Mouse (Mus musculus) CD4-positive, CD25-positive, alpha-beta regulatory T cell, adult 4 months (primary cell): Measurements from ENCODE around the gene Map1lc3a. TPM values are rescaled to one million over a fixed set of nuclear protein-coding genes. Genes with fewer than 3 reads are reported as not detected.

Experiments
- ATAC-seq: one replicate; pipeline ENCODE4 v1.8.0; 2017
- polyA plus RNA-seq, 2 experiments: library from polyadenylated mRNA; unstranded; fragments of 100-300 nt; shearing (Covaris generic); gene quantifications; one replicate each; pipeline ENCODE4 v1.2.1; 2017

The Map1lc3a gene
- polyA plus RNA-seq, 2 experiments from 2014 or later: 1.1 to 2.9 TPM

- ATAC-seq: no peak
Measured at GRCm38 (mm10) chr2:155287456-155288250, 11.6 kb downstream of the Map1lc3a start.

GRCm38 (mm10) chr2:155290066-155290465, 14.0 kb downstream of the Map1lc3a start:
- ATAC-seq: no peak

GRCm38 (mm10) chr2:155293382-155293781, 17.3 kb downstream of the Map1lc3a start:
- no peak for ATAC-seq

GRCm38 (mm10) chr2:155293946-155294345, 17.8 kb downstream of the Map1lc3a start:
- ATAC-seq: no peak

GRCm38 (mm10) chr2:155295453-155295852, 19.4 kb downstream of the Map1lc3a start:
- no peak for ATAC-seq

GRCm38 (mm10) chr2:155299563-155299962, 23.5 kb downstream of the Map1lc3a start:
- ATAC-seq: no peak

- no peak for ATAC-seq
Measured at GRCm38 (mm10) chr2:155308936-155309592, 33.0 kb downstream of the Map1lc3a start.

GRCm38 (mm10) chr2:155313671-155314070, 37.6 kb downstream of the Map1lc3a start:
- ATAC-seq: no peak

- no peak for ATAC-seq
Measured at GRCm38 (mm10) chr2:155318618-155319017, 42.5 kb downstream of the Map1lc3a start.

GRCm38 (mm10) chr2:155320596-155320995, 44.5 kb downstream of the Map1lc3a start:
- no peak for ATAC-seq

GRCm38 (mm10) chr2:155326001-155326400, 49.9 kb downstream of the Map1lc3a start:
- no peak for ATAC-seq

Other genes starting within 250 kb of the Map1lc3a start
- gene Ahcy, start 201.8 kb upstream of the Map1lc3a start, polyA plus RNA-seq: 10 to 100 TPM; 23.7 to 49.5 TPM
- gene Itch, start 142.8 kb upstream of the Map1lc3a start, polyA plus RNA-seq: 10 to 100 TPM; 59.5 to 81.1 TPM
- gene Dynlrb1, start 39.8 kb upstream of the Map1lc3a start, polyA plus RNA-seq: 100 to 1,000 TPM; 259 to 281 TPM
- gene Pigu, start 81.1 kb downstream of the Map1lc3a start, polyA plus RNA-seq: 10 to 100 TPM; 40.1 to 41.4 TPM
- gene Trp53inp2, start 104.8 kb downstream of the Map1lc3a start, polyA plus RNA-seq: 1 to 10 TPM; 1.2 to 1.6 TPM
- 10 to 100 TPM; 10.8 to 14.2 TPM for gene Ncoa6, start 197.6 kb downstream of the Map1lc3a start, polyA plus RNA-seq
- 10 to 100 TPM; 16.1 to 17.6 TPM for gene Acss2, start 241.7 kb downstream of the Map1lc3a start, polyA plus RNA-seq
- gene Ggt7, start 241.9 kb downstream of the Map1lc3a start, polyA plus RNA-seq: 10 to 100 TPM; 15.7 to 28.5 TPM